Mouse (Mus musculus) frontal cortex, adult (tissue): ENCODE results near the gene Cpe.

Experiments
- ATAC-seq: cut with Nextera tagmentation; 2 replicates; pipeline ENCODE4 v1.9.2; 2017; ENCODE audit warnings: mild to moderate bottlenecking, moderate library complexity, mixed read lengths; ENCODE audit not compliant: low TSS enrichment

The Cpe gene

DNA sequence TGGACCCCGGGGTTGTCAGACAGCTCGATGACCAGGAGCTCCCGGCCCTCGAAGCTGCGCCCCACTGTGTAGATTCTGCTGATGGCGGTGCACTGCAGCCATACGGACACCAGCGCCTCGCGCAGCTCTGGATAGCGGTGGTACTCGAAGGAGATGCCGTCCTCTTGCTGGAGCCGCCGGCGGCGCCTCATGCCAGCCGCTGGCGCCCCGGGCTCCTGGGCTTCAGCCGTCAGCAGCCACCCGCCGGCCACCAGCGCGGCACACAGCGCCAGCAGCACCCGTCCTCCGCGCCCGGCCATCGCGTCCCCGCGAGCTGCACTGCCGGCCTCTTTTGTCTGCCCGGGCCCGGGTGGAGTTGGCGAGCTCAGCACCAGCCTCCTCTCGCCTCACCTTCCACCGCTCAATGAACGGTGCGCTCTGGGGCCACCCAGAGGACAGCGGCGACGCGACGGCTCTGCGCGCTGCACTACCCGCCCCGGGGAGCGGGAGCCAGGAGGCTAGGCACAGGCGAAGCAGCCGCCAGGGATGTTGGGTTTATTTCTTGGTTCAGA lies at the start of gene Cpe:
Gene Cpe (minus strand): TSS at position 404 of the 551 bp plus-strand sequence.
- ATAC-seq = peak; percentile 92

- ATAC-seq = 0 out of 2 replicates have a peak, but pooled peaks have one; percentile 44
Observed at GRCm38 (mm10) chr8:64740547-64741211, 47.8 kb upstream of the Cpe start.

DNA sequence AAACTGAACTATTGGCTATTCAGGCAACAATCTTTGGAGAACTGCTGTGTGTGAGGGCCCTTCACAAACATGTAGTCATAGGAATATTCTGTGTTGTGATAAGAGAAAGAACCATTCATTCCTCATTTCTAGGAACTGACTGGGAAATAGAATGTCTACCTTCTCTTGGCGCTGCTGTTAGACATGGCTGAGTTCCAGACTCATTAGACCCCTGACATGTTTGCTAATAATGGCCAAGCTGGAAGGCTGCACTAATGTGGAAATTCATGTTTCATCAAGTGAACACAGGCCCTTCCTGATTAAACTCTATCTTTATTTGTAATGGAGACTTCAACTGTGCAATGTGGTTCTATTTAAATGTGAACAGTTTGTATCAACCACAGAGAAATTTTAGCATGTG lies 46.1 kb upstream of the Cpe start:
- no peak for ATAC-seq

DNA sequence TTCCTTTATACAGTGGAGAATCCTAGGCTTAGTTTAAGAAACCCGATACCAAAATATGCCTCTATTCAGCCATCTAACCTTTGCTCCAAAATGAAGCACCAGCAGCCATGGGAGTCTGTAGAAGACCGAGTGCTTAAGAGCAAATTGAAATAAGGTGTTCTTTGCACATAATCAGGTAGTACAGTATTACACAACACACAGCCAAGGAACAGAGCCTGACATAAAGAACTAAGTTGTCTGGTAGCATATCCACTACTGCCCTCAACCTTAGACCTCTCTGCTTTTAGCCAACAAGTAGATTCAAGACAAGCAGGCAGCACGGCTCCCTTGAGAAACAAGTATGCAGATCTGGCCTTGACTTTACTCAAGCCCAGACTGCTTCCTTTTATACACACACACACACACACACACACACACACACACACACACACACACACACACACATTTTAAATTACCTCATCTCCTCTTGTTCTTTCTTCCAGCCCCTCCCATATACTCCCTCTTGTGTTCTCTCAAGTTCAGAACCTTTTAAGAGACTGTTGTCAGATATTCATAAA lies 44.0 kb upstream of the Cpe start:
- no peak for ATAC-seq

DNA sequence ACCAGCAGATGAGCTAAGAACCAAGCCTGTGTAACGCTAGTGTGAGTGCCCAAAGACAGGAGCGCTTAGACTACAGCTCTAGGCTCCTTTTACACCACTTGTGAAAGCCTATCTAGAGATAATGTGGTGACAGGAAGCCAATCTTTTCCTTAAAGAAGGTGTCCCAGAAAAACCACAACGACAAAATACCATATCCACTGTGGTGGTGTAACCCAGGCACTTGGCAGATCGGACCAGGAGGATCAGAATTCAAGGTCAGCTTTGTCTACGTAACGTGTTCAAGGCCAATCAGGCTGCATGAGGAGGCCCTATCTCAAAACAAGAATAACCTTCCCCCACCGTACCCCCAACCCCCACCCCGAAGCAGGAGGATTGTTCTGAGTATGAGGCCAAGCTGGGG lies 42.3 kb upstream of the Cpe start:
- no peak for ATAC-seq

DNA sequence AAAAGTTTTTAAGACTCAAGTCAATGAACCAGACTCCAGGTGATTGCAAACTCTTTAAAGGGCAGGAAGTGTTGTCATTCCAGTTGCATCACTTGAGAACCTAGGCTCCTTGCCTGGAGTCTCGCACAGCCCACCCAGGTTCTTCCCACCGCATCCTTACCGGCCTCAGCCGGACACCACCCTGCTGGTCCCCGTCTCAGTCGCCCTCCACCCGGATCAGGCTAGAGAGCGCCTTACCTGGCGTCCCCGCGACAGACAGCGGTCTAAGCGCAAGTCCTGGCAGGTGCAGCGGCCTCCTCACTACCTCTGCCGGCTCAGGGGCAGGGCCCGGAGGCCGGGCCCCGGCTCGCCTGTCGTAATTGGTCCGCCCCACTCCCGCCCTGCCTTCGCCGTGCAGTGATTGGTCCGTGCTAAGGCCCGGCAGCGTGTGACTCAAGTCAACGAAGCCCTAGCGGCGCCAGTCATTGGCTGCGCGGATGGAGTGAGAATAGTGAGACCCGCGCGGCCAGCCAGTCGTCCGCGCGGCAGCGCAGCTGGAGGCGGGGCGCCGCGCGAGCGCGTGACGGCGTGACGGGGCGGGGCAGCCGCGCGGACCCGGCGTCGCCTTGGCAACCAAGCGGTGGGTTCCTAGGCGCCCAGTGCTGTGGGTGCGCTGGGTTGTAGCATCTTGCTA lies 40.6 kb upstream of the Cpe start, which contains the start of gene Msmo1:
Gene Msmo1 (minus strand): TSS at position 522 of the 673 bp plus-strand sequence.
- peak; percentile 96 for ATAC-seq

DNA sequence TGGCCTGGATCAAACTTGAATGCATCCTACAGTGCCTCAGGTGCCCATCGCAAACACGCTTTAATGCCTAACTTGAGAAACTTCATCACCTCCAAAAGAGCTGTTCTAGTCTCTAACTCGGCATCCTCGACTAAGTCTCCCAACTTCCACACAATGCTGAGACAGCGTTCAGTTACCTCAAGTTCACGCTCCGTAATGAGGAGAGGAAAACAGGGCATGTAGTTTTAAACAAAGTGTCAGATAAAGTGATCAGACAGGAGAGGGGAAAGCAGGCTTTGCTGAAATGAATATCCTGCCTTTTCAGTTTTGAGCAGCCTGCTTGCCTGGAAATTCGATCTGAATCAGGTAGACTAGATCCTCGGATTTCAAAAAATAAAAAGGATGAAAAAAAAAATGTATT lies 39.7 kb upstream of the Cpe start:
- ATAC-seq = no peak

- ATAC-seq = no peak
Observed at GRCm38 (mm10) chr8:64728156-64728555, 35.3 kb upstream of the Cpe start.

DNA sequence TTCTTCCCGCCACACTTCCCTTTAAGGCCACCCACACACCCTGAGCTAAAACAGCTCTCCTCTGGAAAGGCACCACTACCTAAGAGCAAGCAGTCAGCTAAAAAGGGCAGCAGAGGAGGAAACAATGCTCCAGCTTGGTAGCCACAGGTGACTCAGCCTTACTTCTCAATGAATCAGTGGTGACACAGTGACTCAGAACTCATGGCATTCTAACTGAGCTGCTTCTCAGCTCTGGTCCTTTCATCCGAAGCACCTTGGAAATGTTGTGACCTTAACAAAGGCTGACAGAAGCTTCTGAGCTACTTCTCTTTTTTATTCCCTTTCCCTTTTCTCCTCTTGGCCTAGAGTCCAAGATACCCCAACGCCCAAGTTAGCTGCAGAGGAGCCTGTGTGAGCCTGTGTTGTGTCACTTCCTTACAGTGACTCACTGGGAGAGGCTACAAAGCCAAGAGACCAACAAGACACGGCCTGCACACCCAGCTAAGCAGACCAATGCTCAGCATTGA lies 33.4 kb upstream of the Cpe start:
- ATAC-seq = peak; percentile 83

DNA sequence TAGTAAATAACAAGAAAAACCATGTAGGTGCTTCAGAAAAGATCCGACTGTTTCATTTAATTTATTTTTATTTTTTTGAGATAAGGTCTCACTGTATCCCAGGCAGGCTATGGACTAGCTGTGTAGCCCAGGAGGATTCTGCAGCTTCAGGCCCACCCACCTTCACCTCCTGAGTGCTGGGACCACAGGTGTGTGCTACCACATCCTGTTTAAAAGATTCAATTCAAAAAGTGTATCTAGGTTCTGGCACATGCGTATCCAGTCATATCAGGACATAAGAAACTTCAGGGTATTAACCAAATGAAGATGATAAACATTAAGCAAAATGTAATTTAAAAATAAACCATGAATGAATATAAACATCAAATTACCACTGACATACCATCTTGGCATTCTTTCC lies 30.4 kb upstream of the Cpe start:
- ATAC-seq = no peak

- no peak for ATAC-seq
Observed at GRCm38 (mm10) chr8:64717868-64718267, 25.0 kb upstream of the Cpe start.

DNA sequence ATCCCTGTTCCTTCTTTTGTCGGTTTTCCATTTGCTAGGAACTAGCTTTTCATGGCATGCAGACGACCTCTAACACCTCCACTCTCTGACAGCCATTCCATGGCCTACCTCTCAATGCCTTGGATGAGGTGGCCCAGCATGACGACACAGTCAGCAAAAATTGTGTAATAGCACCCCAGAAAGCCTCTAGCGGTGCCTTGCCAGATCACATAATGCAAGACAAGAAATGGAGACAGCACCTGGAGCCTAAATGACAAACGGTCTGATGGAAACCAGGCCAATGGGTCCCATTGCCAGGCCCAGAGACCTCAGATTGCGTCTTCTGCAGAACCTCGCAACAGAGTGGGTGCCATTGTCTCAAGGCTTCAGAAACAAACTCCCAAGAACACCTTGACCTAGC lies 19.6 kb upstream of the Cpe start:
- no peak for ATAC-seq

DNA sequence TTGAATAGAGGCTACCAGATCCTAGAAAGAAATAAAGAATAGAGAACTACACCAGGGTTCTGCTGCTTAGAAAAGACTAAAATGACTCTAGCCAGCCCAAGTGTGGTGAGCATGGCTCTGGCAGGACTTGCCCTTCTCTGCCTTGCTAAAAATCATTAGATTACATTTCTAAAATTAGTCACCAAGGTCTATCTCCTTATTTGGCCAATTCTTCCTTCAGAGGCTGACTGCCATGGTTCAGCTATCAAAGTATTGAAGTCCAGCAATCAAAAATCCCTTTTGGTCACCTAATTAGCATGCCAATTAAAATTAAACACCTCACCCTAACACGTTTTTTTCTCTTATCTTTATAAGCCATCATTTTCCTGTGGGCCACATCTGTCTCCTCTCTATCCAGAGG lies 18.7 kb upstream of the Cpe start:
- no peak for ATAC-seq

DNA sequence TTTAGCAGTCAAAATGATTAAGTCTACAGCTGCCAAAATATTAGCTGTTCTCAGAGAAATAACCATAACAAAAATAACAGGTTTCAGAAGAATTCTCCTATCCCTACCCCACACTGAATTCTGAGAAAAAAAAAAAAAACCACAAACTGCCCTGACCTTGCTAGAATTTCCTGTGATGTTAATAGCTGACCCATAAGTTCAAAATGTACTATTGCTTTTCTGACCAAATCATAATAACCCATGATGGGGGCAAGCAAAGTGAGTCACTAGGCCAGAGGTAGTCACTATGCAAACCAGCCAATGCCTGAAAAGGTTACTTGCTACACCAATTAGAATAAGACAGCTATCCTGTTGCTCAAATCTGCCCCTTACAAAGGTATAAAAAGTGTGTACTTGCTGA lies 14.6 kb upstream of the Cpe start:
- no peak for ATAC-seq

DNA sequence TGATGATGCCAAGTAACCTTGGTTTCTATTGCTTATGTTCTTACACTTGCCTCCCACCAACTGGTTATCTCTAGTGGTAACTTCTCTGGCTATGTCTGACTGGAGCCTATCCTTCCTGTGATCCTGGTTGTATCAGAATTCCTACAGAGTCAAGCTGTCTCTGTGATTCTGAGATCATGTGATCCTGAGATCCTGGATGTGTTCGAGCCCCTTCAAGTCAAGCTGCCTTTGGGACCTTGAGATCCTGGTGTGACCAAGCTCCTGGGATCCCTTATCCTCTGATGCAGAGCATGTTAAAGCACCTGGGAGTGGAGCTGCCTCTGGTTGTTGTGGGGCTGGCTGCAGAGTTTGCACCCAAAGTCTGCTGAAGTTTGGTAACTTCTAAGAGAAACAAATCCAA lies 10.3 kb upstream of the Cpe start:
- no peak for ATAC-seq

DNA sequence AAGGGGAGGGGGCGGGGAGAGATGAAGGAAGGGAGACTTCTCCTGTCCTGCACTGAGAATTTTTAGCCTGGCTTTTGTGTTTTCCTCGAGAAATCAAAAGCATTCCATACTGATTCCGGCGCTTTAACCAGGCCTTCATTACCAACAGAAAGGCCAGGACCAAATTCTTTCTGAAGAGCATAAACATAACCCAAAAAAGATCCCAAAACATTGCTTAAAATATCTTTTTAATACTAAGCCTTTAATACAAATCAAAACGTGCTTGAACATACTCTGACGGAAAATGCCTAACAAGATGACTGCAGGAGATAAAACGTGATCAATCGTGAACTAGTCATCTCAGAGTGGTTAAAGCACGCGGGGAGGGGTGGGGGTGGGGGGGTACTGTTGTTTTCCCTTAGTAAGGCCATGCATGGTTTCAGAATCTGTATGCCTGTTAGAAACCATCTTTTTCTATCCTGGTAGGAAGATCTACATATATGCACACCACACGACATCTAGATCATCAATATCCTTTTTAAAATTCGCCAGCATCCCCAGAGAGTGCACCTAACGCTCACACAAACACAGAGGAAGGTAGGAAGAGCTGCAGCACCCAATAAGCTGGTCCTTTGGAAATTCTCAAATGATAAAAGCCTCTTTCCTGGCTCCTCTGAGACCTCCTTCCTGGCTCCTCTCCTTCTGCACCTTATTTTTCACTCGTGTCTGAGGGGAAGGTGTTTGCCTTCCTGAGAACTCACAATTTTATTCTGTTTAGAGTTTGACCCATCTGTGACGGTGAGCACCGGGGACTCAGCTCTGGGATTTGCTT lies 1.1 kb downstream of the Cpe start:
- peak; percentile 32 for ATAC-seq

GRCm38 (mm10) chr8:64690845-64691244 lies 2.0 kb downstream of the Cpe start:
- no peak for ATAC-seq

DNA sequence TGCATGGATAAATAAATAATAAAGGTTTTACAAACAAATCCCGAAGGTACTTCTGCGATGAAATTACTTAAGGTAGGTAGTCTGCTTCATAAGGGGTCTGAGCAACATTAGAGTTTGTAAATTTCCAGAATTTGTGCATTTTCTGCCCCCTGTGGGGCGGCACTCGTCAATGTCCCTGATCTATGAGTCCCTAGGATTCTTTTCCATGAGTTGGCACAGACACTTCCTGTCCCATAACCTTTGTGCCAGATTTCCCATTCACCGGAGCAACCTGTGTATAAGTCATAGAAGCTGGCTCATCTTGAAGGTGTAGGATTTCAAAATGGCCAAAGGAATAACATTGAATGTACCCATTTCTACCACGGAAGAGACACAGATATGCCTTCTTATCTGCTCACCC lies 2.5 kb downstream of the Cpe start:
- ATAC-seq = no peak

DNA sequence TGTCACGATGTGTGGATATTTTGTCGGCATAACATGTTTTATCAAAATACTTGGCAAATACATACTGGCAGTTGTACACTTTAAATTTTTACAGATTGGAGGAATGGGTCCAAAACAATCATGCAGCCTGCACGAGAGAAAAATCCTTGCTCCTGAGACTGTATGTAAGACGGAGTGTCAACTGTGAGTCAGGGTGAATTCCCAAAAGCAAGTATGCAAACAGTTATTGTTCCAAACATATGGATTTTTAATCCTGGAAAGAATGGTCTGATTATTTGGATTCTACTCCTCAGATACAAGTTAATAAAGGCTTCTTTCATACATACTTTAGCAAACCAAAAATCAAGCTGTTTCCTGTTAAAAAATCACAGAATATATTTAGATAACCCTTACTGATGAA lies 4.1 kb downstream of the Cpe start:
- no peak for ATAC-seq

- ATAC-seq = no peak
Observed at GRCm38 (mm10) chr8:64688161-64688560, 4.7 kb downstream of the Cpe start.

- no peak for ATAC-seq
Observed at GRCm38 (mm10) chr8:64682501-64682900, 10.4 kb downstream of the Cpe start.

DNA sequence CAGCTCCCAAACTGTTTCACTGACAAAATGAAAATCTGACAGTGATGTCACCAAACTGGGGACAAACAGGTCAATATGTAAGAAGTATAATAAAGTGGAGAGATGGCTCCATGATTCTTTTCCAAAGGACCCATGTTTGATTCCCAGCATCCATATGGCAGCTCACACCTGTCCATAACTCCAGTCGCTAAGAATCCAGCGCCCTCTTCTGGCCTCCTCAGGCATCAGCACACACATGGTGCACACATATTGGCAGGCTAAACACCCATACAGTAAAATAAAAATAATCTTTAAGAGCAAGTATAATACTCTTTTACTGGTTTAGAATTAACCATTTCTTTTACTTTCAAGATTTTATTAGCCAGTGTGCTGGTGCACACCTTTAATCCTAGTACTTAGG lies 16.5 kb downstream of the Cpe start:
- ATAC-seq = no peak
